Mouse (Mus musculus): ENCODE results near the gene Map4k3. TPM values are rescaled to one million over a fixed set of nuclear protein-coding genes. Genes with fewer than 3 reads are reported as not detected.

Map4k3 gene
- polyA plus RNA-seq, 1 experiment from 2014 or later, result 13.9 TPM

GRCm38 (mm10) chr17:80662836-80663620 is 65.3 kb downstream of the Map4k3 start:
- no peaks in the 10 kb centered on the region for H3K9me3 ChIP-seq
- DNase-seq (ENCODE audit: extremely low spot score, low spot score), result no peak
- H3K27ac ChIP-seq, result no peak overlapping the region
- H3K4me3 ChIP-seq, result no peak overlapping the region
- peaks cover 8% of the 10 kb centered on the region for H3K36me3 ChIP-seq (replicated peaks)
- WGBS, result 87% methylated on average over 7 of the region's 7 CpGs
- peaks cover 5% of the 10 kb centered on the region for H3K4me1 ChIP-seq
- no peaks in the 10 kb centered on the region for H3K27me3 ChIP-seq (ENCODE audit: poor library complexity, severe bottlenecking)

GRCm38 (mm10) chr17:80661896-80662295 is 66.4 kb downstream of the Map4k3 start:
- peaks cover 8% of the 10 kb centered on the region for H3K36me3 ChIP-seq (replicated peaks)
- H3K4me1 ChIP-seq, result no peaks in the 10 kb centered on the region
- H3K27ac ChIP-seq, result no peak overlapping the region
- 82% methylated on average over 3 of the region's 3 CpGs for WGBS
- no peaks in the 10 kb centered on the region for H3K9me3 ChIP-seq
- no peak overlapping the region for H3K4me3 ChIP-seq
- no peak for DNase-seq (ENCODE audit: extremely low spot score, low spot score)
- H3K27me3 ChIP-seq (ENCODE audit: poor library complexity, severe bottlenecking), result no peaks in the 10 kb centered on the region

DNA sequence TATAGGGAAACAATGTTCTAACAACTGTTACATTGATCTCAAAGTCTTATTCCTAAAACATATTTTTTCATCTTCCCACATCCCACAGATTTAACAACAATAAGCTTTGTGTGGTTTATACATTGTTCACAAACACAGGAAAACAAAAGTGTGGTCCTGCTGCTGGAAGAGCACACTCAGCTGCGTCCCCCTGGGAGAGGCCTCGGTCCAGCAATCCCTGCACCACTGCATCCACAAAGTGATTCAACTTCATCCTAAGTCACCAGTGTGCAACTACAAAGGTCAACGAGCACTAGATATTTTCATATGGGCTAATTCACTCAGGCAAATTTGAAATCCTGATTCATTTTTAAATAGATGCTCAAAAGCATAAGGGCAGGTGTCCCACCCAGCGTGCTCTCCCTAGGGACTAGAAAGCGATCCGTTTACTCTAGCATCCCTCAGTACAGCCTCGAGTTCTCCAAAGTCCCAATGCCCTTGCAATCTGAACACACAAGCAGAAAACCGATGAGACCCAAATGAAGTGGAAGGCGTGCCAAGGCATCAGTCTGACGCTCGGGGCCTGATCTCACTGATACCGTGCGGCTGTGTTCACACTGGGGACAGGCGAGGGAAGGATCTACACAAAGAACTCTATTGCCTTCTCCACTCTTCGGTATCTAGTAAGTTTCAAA is 67.4 kb downstream of the Map4k3 start:
- Histone ChIP-seq H3K27ac (no peak overlapping the region), H3K4me1 (no peaks in the 10 kb centered on the region), H3K36me3 (replicated peaks) (peaks cover 8% of the 10 kb centered on the region), H3K4me3 (no peak overlapping the region), H3K27me3 (ENCODE audit: poor library complexity, severe bottlenecking) (no peaks in the 10 kb centered on the region), H3K9me3 (no peaks in the 10 kb centered on the region)
- no peak for DNase-seq (ENCODE audit: extremely low spot score, low spot score)
- WGBS, result 93% methylated on average over 15 of the region's 15 CpGs

GRCm38 (mm10) chr17:80660234-80660633 is 68.1 kb downstream of the Map4k3 start:
- H3K4me3 ChIP-seq, result no peak overlapping the region
- H3K4me1 ChIP-seq, result no peaks in the 10 kb centered on the region
- no peaks in the 10 kb centered on the region for H3K27me3 ChIP-seq (ENCODE audit: poor library complexity, severe bottlenecking)
- H3K9me3 ChIP-seq, result no peaks in the 10 kb centered on the region
- no peak overlapping the region for H3K27ac ChIP-seq
- DNase-seq (ENCODE audit: extremely low spot score, low spot score), result no peak
- 91% methylated on average over 2 of the region's 2 CpGs for WGBS
- peaks cover 14% of the 10 kb centered on the region for H3K36me3 ChIP-seq (replicated peaks)

DNA sequence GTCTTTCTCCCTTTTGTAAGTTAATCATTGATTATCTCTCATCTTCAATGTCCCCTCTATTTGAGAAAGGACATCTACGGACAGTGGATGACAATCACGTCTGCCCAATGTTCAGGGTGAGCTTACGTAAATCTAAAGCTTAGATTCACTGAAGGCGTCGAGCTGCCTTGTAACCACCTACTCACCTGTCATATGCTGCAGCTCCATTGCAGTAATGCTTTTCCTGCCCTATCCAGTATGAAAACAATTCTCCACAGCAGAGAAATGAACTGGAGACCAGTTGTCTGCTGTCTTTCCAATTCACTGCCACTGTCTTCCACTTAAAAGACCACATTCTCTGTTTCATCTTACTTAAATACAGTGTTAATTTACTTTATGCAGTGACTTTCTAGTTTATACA is 68.5 kb downstream of the Map4k3 start:
- Histone ChIP-seq H3K27ac (no peak overlapping the region), H3K9me3 (no peaks in the 10 kb centered on the region), H3K36me3 (replicated peaks) (peaks cover 18% of the 10 kb centered on the region), H3K4me3 (no peak overlapping the region), H3K4me1 (no peaks in the 10 kb centered on the region), H3K27me3 (ENCODE audit: poor library complexity, severe bottlenecking) (no peaks in the 10 kb centered on the region)
- DNase-seq (ENCODE audit: extremely low spot score, low spot score), result no peak
- WGBS, result 92% methylated on average over 5 of the region's 5 CpGs

DNA sequence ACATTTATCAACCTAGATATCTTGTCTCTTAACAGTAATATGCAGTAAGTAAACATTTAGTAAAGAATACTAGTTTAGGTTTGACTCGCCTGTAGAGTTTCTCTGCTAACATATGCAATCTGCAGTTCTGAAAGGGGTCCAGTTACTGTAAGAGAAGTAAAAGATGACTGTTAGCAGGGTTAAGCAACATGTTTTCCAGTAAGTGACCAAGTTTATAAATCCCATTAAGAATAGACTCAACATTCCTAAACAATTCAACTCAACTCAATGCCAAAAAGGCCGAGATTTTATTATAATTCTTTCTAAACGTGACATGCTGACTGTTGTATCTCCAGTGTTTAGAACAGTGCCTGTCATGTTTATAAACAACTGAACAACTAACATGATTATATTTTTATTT is 74.0 kb downstream of the Map4k3 start:
- no peaks in the 10 kb centered on the region for H3K27me3 ChIP-seq (ENCODE audit: poor library complexity, severe bottlenecking)
- WGBS, result 92% methylated on average over 3 of the region's 3 CpGs
- H3K27ac ChIP-seq, result no peak overlapping the region
- H3K4me3 ChIP-seq, result no peak overlapping the region
- no peaks in the 10 kb centered on the region for H3K4me1 ChIP-seq
- no peaks in the 10 kb centered on the region for H3K9me3 ChIP-seq
- H3K36me3 ChIP-seq (replicated peaks), result peaks cover 46% of the 10 kb centered on the region
- no peak for DNase-seq (ENCODE audit: extremely low spot score, low spot score)

DNA sequence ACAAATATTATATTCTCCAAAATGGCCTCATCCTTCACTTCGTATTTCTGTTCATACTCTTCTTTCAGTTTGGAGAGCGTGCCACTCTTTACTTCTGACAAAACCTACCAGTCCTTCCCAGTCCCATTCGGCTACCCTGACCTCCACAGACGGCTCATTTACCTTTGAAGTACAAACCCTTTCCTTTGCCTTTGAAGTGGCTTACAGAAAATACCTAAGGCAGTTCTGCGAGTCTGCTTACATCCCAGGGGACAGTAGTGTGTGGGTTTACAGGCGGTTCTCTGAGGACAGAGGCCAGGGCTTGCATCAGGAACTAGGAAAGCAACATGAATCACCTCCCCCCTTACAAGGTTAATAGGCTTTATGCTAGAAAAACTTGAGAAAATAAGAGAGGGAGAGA is 75.5 kb downstream of the Map4k3 start:
- Histone ChIP-seq H3K9me3 (no peaks in the 10 kb centered on the region), H3K4me3 (no peak overlapping the region), H3K36me3 (replicated peaks) (peaks cover 59% of the 10 kb centered on the region), H3K27me3 (ENCODE audit: poor library complexity, severe bottlenecking) (no peaks in the 10 kb centered on the region), H3K27ac (no peak overlapping the region), H3K4me1 (no peaks in the 10 kb centered on the region)
- no peak for DNase-seq (ENCODE audit: extremely low spot score, low spot score)
- WGBS, result 84% methylated on average over 6 of the region's 6 CpGs

- no peak overlapping the region for H3K27ac ChIP-seq
- peaks cover 8% of the 10 kb centered on the region for H3K4me1 ChIP-seq
- H3K4me3 ChIP-seq, result no peak overlapping the region
- no peaks in the 10 kb centered on the region for H3K9me3 ChIP-seq
- H3K36me3 ChIP-seq (replicated peaks), result peaks cover 74% of the 10 kb centered on the region
- no peaks in the 10 kb centered on the region for H3K27me3 ChIP-seq (ENCODE audit: poor library complexity, severe bottlenecking)
- 63% methylated on average over 5 of the region's 5 CpGs for WGBS
- DNase-seq (ENCODE audit: extremely low spot score, low spot score), result no peak
Measured at GRCm38 (mm10) chr17:80646843-80647242, 81.4 kb downstream of the Map4k3 start.

DNA sequence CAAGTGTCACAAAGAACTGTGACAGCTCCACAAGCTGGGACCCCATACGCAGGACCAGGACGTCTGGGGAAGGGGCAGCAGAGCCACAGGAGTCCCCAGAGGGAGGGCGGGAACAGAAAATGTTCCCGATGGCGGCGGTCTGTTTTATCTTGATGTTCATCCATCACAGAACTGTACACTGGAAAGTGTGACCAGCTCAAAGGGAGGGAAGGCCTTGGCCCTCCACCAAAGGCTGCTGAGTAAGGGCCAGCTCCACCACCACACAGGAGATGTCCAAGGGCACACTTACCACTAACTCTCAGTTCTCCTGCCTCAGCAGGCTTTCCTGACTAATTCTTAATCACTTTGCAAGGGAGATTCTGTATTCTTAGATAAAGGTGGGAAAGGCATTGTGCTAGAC is 82.2 kb downstream of the Map4k3 start:
- Histone ChIP-seq H3K4me1 (peaks cover 8% of the 10 kb centered on the region), H3K27ac (no peak overlapping the region), H3K36me3 (replicated peaks) (peaks cover 74% of the 10 kb centered on the region), H3K9me3 (no peaks in the 10 kb centered on the region), H3K27me3 (ENCODE audit: poor library complexity, severe bottlenecking) (no peaks in the 10 kb centered on the region), H3K4me3 (no peak overlapping the region)
- WGBS, result 91% methylated on average over 6 of the region's 6 CpGs
- DNase-seq (ENCODE audit: extremely low spot score, low spot score), result no peak

DNA sequence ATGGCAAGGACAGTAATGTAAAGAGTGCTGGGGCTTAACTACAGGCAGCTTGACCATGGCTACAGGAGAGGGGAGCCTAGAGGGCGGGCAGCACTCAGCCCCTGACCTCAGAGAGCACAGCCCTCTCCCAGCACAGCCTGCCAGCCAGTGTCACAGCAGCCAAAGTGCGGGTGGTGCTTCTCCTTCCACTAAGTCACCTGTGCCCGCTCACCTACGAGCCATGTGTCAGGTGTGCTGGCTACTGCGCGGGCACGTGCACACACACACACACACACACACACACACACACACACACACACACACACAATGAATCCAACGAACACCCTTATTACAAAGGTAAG is 82.6 kb downstream of the Map4k3 start:
- Histone ChIP-seq H3K9me3 (no peaks in the 10 kb centered on the region), H3K4me1 (peaks cover 8% of the 10 kb centered on the region), H3K4me3 (no peak overlapping the region), H3K36me3 (replicated peaks) (peaks cover 79% of the 10 kb centered on the region), H3K27ac (no peak overlapping the region), H3K27me3 (ENCODE audit: poor library complexity, severe bottlenecking) (no peaks in the 10 kb centered on the region)
- no peak for DNase-seq (ENCODE audit: extremely low spot score, low spot score)
- WGBS, result 94% methylated on average over 8 of the region's 8 CpGs

DNA sequence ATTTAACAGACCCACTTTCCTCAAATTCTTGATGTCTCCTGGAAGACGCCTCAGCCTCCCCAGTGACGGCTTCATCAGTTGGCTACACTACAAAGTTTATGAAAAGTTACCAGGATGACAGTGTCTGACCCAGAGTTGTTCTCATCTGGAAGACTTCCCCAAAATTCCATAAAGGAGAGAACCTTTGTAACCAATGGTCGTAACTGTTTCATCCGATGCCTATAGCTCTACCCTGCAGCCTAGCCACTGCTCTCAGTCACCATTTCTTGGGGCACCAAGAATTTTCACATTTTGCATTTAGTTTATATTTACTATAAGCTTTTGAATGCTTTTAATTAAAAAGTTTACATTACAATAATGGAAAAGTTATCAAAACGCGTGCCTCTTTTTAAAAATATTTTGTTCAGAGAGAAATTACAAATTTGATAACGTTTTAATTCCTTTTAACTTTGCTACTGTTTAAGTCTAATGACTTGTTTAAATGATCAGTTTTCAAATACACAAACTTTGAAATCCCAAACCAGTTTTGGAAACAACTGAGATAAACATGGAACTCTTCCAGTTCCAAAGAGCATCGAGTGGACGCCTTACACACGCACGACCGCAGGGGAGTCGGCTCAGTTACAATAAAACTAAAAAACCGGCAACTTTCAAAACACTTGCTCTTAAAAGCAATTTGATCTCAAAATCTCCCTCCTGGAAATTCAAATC is 83.1 kb downstream of the Map4k3 start:
- no peak for DNase-seq (ENCODE audit: extremely low spot score, low spot score)
- WGBS, result 95% methylated on average over 14 of the region's 14 CpGs
- Histone ChIP-seq H3K9me3 (no peaks in the 10 kb centered on the region), H3K27me3 (ENCODE audit: poor library complexity, severe bottlenecking) (no peaks in the 10 kb centered on the region), H3K27ac (no peak overlapping the region), H3K4me3 (no peak overlapping the region), H3K36me3 (replicated peaks) (peaks cover 82% of the 10 kb centered on the region), H3K4me1 (peaks cover 8% of the 10 kb centered on the region)

DNA sequence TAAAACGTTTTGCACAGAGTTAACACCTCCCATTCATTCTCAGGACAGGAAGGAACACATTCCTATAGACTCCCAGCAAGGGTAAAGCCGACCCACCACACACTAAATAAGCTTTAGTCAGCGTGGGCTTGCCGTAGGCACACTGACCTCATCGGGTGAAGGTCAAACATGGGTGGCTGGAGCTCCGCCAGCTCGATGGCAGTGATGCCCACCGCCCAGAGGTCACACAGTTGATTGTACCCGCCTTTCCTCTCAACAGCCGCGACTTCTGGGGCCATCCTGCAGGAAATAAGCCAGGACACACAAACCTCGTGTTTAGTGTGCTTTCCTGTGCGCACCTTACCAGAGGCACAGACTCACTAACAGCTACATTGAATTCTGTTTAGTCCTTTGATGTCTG is 83.7 kb downstream of the Map4k3 start:
- WGBS, result 85% methylated on average over 13 of the region's 13 CpGs
- DNase-seq (ENCODE audit: extremely low spot score, low spot score), result no peak
- H3K27ac ChIP-seq, result no peak overlapping the region

DNA sequence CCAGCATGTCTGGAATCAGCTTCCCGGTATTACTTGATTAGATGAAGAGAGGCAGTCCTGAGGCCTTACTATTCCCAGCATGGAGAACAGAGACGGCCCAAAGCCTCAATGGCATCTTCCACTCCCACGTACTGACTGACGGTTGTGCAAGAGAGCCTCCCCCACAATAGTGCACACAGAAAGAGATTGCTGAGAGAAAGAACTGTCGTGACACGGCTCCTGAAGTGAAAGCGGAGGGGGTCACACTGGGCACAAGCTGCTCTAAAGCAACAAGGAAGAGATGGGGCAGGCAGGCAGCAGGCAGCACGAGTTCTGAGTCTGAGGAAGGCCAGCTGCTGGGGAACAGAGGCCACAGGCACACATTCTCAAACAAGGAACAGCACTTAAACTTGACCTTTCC is 90.2 kb downstream of the Map4k3 start:
- DNase-seq (ENCODE audit: extremely low spot score, low spot score), result no peak
- Histone ChIP-seq H3K4me3 (no peak overlapping the region), H3K36me3 (replicated peaks) (peaks cover 61% of the 10 kb centered on the region), H3K9me3 (no peaks in the 10 kb centered on the region), H3K27me3 (ENCODE audit: poor library complexity, severe bottlenecking) (no peaks in the 10 kb centered on the region), H3K27ac (no peak overlapping the region), H3K4me1 (no peaks in the 10 kb centered on the region)
- WGBS, result 89% methylated on average over 8 of the region's 8 CpGs

More for the DNA sequence above, 83.7 kb downstream of the Map4k3 start:
- Histone ChIP-seq H3K4me3 (no peak overlapping the region), H3K27me3 (ENCODE audit: poor library complexity, severe bottlenecking) (no peaks in the 10 kb centered on the region), H3K4me1 (peaks cover 8% of the 10 kb centered on the region), H3K9me3 (no peaks in the 10 kb centered on the region), H3K36me3 (replicated peaks) (peaks cover 79% of the 10 kb centered on the region)

Data from forebrain, embryonic 10.5 days (tissue).